Mouse (Mus musculus) left cerebral cortex, adult 2 months (tissue): ENCODE measurements around the gene Gm8909. TPM values are rescaled to one million over a fixed set of nuclear protein-coding genes. Genes with fewer than 3 reads are reported as not detected.
"Not testable (repeated sequence)": the region's sequence is repeated elsewhere in the genome, so short reads cannot be mapped to it uniquely, and the experiment has no call there.

Experiments used
- DNase-seq, 2 experiments: peaks; one replicate each; pipeline ENCODE4 v3.0.0; 2021 to 2022; ENCODE audit warnings: low spot score in 2 of 2, mixed read lengths in 1 of 2; ENCODE audit errors: extremely low spot score in 1 of 2
- H3K27ac ChIP-seq: fragments of 200-600 bp; 2 replicates; pipeline ENCODE4 v1.8.1; 2022
- H3K4me3 ChIP-seq: fragments of 200-600 bp; 2 replicates; pipeline ENCODE4 v1.8.1; 2022
- CTCF ChIP-seq: fragments of 200-600 bp; IDR thresholded peaks from 2 replicates; pipeline ENCODE4 v1.8.1; 2022; ENCODE audit warnings: antibody characterized with exemption, mild to moderate bottlenecking, moderate library complexity
- intact Hi-C: fragments of 180-260 bp; cut with DNase I; formaldehyde crosslinking; loops from one replicate; pipeline ENCODE4 v1.15.1; 2025
- total RNA-seq, 2 experiments: library from RNA; stranded (reverse); gene quantifications; 2 replicates each; pipeline ENCODE4 v1.2.3; 2021

Gm8909 gene
- total RNA-seq, 2 experiments from 2014 or later = not detected

DNA sequence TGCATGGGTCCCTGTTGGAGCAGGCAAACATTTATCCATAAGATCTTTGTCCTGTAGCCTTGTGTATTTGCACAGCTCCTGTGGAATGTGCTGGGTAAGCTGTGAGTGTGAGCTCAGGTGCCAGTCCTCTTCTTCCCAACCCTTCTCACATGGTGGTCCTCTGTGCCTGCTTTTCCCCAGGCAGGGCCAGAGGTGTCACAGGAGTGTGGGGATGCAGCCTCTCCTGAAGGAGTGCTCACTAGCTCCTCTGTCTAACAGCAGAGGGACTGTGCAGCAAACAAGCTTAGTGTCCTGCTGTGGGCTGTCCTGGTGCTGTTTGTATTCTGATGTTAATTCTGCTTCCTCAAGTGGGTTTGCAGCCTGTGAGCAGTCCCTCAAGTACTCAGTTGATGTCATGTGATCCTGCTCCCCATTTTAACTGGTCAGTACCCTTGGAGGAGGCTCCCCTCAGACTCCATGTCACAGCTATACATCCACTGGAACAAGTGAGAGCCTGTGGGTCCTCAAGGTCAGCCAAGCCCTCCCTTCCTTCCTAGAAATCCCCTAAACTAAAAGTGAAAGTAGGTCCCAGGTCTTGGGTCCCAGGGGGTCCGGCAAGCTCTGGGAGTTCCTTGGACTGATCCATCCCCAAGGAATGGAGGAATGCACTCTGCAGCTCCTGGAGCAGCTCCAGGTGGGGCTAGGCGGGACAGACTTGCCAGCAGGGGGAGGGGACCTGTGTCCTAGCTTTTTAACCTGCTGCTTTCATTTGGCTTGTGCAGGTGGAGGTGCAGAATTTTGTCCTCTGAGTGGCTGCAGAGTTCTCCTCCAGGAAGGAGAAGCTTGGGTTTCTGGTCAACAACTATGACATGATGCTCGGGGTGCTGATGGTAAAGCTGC lies 13.8 kb downstream of the Gm8909 start:
- no peak for TF ChIP-seq CTCF
- no peak overlapping the region for H3K27ac ChIP-seq

GRCm38 (mm10) chr17:36151200-36151599 lies 17.1 kb downstream of the Gm8909 start:
- DNase-seq, intact Hi-C loops, H3K27ac ChIP-seq, H3K4me3 ChIP-seq: not testable (repeated sequence)

More for the DNA sequence above, 13.8 kb downstream of the Gm8909 start:
- DNase-seq = no peak
- H3K4me3 ChIP-seq = no peak overlapping the region
- intact Hi-C loops = no loop called here

DNA sequence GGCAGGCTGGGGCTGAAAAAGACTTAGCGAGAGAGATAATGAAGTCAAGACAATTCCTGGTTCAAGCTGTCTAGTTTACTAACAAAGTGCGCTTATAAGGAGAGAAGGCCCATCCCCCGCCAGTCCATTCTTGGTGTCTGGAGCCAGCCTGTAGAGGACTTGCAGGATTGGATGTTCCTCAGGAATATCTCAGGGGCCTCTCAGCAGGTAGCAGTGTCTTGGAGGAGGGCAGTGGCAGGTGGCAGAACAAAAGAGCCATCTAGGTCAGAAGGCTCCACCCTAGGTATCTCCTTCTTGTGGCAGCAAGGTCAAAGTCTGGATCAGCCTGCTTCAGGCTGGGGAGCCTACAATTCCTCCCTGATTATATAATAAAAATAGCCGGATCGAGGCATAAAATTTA lies 19.9 kb downstream of the Gm8909 start:
- H3K4me3 ChIP-seq, H3K27ac ChIP-seq, DNase-seq, intact Hi-C loops: not testable (repeated sequence)

GRCm38 (mm10) chr17:36146937-36147336 lies 21.4 kb downstream of the Gm8909 start:
- intact Hi-C loops, DNase-seq, H3K27ac ChIP-seq, H3K4me3 ChIP-seq: not testable (repeated sequence)

- DNase-seq, intact Hi-C loops, H3K27ac ChIP-seq: not testable (repeated sequence)
- H3K4me3 ChIP-seq = peak overlapping the region; percentile 42
Observed at GRCm38 (mm10) chr17:36145861-36146156, 22.5 kb downstream of the Gm8909 start.

- no peak for DNase-seq
- intact Hi-C loops = no loop called here
- Histone ChIP-seq H3K4me3 (peak overlapping the region; percentile 42), H3K27ac (no peak overlapping the region)
- TF ChIP-seq CTCF = no peak
Observed at GRCm38 (mm10) chr17:36145111-36145860, 23.1 kb downstream of the Gm8909 start.

DNA sequence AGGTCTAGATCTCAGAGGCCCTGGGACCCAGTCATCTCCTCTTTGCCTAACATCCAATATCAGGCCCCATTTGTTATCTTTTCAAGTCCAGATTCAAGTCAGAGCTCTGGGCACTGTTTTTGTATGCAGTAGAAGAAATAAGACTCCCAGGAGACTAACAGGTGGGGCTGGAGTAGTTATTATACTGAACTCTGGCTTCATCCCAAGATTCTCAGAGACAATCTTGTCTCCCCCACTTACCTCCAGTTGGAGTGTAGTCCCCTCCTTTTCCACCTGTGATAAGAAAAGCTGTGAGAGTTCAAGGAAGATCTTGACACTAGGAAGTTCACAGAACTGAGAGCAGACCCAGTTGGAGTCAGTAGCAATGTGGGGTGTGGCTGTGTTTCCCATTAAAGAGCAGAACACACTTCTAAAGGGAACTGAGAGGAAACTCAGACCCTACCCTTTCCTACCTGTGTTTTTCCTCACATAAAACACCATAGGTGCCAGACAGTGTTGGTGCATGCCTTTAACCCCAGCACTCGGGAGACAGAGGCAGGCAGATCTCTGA lies 32.0 kb downstream of the Gm8909 start:
- intact Hi-C loops = loop anchor here (10.0 kb wide), 1 partner anchor 72 kb away; no protein-coding TSS in a partner anchor
- H3K27ac ChIP-seq, DNase-seq, H3K4me3 ChIP-seq: not testable (repeated sequence)

- not testable (repeated sequence) for DNase-seq
Observed at GRCm38 (mm10) chr17:36135421-36136231, 32.7 kb downstream of the Gm8909 start.

DNA sequence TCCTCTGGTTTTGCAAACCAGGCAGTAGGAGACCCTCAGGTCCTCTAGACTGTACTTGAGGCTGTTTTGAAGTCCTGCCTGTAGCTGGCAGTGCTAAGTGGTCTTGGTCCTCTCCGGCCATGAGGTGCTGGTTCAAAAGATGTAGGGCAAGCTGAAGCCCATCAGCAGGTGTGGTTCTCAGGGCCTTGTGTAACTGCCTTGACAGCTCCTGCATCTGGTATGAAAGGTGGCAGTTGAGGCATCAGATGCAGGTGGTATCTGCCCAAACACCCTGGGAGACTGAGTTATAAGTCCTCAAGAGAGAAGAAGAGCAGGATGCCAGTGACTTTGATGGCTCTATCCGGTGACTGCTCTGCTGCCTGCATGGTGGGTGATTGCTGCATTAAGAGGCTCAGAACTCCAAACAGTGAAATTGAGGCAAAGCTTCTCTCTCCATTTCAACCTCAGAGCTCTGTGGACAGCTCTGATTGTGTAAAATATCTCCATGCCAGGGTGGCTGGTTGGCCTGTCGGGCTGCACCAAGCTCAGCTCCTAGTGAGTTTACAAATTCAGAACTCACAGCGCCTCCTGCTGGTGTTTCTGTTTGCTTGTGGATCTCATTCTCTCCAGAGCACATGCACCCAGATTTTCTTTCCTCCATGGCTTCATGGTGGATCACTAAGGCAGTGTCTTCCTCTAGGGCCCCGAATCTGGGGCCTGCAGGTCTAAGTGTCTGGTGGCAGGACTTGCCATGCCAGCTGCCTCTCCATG lies 36.6 kb downstream of the Gm8909 start:
- intact Hi-C loops = loop anchor here (10.0 kb wide), 1 partner anchor 67 kb away; no protein-coding TSS in a partner anchor
- H3K27ac ChIP-seq = no peak overlapping the region

More at GRCm38 (mm10) chr17:36135421-36136231, 32.7 kb downstream of the Gm8909 start:
- intact Hi-C loops = loop anchor here (10.0 kb wide), 1 partner anchor 71 kb away; no protein-coding TSS in a partner anchor
- not testable (repeated sequence) for H3K27ac ChIP-seq, H3K4me3 ChIP-seq

DNA sequence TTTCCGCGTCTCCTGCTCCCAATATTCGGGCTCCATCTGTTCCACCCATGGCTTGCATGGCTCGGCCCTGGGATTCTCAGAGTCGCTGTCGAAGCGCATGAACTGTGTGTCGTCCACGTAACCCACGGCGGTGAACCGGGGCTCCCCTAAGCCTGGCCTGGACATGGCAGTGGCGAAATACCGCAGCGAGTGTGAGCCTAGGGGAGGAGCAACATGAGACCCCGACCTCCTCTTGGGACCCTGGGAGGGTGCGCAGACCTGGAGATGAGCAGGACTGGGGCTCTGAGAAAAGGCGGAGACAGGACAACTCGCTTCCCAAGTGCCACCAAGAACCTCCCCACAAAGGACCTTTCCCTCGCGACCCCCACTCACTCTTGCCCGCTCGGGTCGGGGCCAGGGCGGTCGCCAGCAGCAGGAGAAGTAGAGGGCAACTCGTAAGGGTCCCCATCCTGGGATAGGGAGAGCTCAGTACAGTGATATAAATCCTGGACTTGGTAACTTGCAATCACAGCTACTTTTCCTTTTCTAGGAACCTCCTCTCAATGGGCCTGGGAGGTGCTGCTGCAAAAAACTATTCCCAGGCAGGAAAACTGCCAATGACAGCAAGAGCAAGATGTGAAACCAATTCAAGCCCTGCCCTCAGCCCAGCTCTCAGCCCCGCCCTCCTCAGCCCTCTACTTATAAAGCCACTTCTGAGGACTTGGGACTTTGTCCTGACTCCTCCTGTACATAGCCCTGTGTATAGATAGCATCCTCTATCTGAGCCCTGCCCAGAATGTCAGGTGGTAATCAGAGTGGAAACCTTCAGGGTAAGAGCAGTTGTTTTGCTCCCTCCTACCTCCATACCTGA lies 39.1 kb downstream of the Gm8909 start, which contains the start of gene Gm7030:
TSS of gene Gm7030 (minus strand) at position 458 of the 850 bp plus-strand sequence.
- H3K4me3 ChIP-seq, intact Hi-C loops, H3K27ac ChIP-seq, DNase-seq: not testable (repeated sequence)

More for the DNA sequence above, 36.6 kb downstream of the Gm8909 start:
- no peak; the same call in 1 of the 2 replicates for TF ChIP-seq CTCF
- no peak for DNase-seq
- no peak overlapping the region for H3K4me3 ChIP-seq

DNA sequence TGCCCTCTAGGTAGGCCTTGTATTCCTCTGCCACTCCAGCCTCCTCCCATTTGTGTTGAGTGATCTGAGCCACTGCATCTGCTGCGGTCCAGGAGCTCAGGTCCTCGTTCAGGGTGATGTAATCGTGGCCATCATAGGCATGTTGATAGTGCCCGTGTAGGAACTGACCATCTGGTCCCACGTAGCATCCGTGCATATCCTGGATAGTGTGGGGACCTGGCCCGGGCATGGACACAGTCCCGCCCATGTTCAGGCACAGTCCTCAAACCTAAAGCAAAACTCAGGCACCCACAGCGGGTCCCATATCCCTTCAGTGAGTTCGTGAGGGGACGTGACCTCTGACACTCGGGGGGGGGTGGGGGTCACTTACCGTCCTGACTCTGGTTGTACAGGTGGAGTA lies 39.8 kb downstream of the Gm8909 start:
- H3K4me3 ChIP-seq, DNase-seq, intact Hi-C loops, H3K27ac ChIP-seq: not testable (repeated sequence)

DNA sequence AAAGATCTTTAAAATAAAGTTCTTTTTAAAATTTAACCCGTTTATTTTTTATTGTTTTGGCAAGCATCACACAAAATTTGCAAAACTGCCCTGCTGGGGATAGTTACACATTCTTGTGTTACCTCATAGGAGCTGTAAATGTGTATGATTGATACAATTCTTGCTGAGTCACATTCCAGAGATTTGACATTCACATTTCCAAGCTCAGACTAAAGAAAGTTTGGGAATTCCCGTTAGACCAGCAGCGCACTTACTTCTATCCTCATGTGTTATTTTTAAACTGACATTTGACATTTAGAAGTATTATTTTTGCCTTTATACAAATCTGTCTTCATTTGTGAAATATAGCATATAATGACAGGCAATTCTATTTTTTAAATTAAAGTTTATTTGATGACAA lies 44.2 kb downstream of the Gm8909 start:
- DNase-seq, H3K27ac ChIP-seq, H3K4me3 ChIP-seq, intact Hi-C loops: not testable (repeated sequence)

- intact Hi-C loops, DNase-seq: not testable (repeated sequence)
Observed at GRCm38 (mm10) chr17:36121352-36122020, 46.9 kb downstream of the Gm8909 start, which contains the start of gene Gm19684. Gene Gm19684 (plus strand): TSS chr17:36121678.

GRCm38 (mm10) chr17:36120839-36121238 lies 47.5 kb downstream of the Gm8909 start:
- intact Hi-C loops, DNase-seq, H3K27ac ChIP-seq: not testable (repeated sequence)
- H3K4me3 ChIP-seq = peak overlapping the region; percentile 5

More at GRCm38 (mm10) chr17:36121352-36122020, 46.9 kb downstream of the Gm8909 start, which contains the start of gene Gm19684:
- peak within 1 kb of the TSS; percentile 13 for H3K4me3 ChIP-seq
- not testable (repeated sequence) for H3K27ac ChIP-seq
